ENCODE assay signal across 8 mouse cellular contexts in genomic region chr7:77131950-77132349, GRCm38 (mm10).
DNase-seq lines count a peak whose midpoint lies in the region; ATAC-seq lines count a peak whose summit lies in the region.

No protein-coding gene starts in this region.

- peak; percentile 6 for DNase-seq in heart, adult 8-10 months (ENCODE audit: low spot score)
- peak; percentile 34 to 42 for DNase-seq in right cerebral cortex, postnatal 10 days (ENCODE audit: low spot score in 2 of 2)
- DNase-seq in right cerebral cortex, postnatal 4 days: no peak
- DNase-seq in retina, postnatal 1 day: peak; percentile 68
- no peak for DNase-seq in spleen, postnatal 36 days (ENCODE audit: low spot score in 2 of 2)
- DNase-seq in urinary bladder, postnatal 36 days (ENCODE audit: low spot score in 2 of 2): no peak

- no peaks in the 10 kb centered on the region for H3K4me1 ChIP-seq in heart, embryonic 11.5 days (ENCODE audit: control insufficient read depth, insufficient read depth, low read length)
- H3K4me1 ChIP-seq in kidney, embryonic 16.5 days (ENCODE audit: insufficient read depth, low read length): 0 out of 2 replicates have a peak, but pooled peaks cover 9% of the 10 kb centered on the region

- no peaks in the 10 kb centered on the region for H3K36me3 ChIP-seq in heart, embryonic 11.5 days (ENCODE audit: control insufficient read depth, insufficient read depth, low read length)
- H3K36me3 ChIP-seq in kidney, embryonic 16.5 days (ENCODE audit: insufficient read depth, low read length): no peaks in the 10 kb centered on the region

- ATAC-seq in heart, embryonic 11.5 days (replicated peaks; ENCODE audit: insufficient number of reproducible peaks, low FRiP score, low TSS enrichment): no peak
- ATAC-seq in kidney, embryonic 16.5 days (ENCODE audit: low FRiP score, low TSS enrichment): peak; percentile 82

- no peak overlapping the region for H3K4me3 ChIP-seq in heart, embryonic 11.5 days (ENCODE audit: low read depth, low read length)
- no peak overlapping the region for H3K4me3 ChIP-seq in kidney, embryonic 16.5 days (ENCODE audit: low read length)

- H3K27me3 ChIP-seq in heart, embryonic 11.5 days (ENCODE audit: control insufficient read depth, insufficient read depth, low read length): no peaks in the 10 kb centered on the region
- no peaks in the 10 kb centered on the region for H3K27me3 ChIP-seq in kidney, embryonic 16.5 days (ENCODE audit: insufficient read depth, low read length)

- no peak overlapping the region for H3K4me2 ChIP-seq in heart, embryonic 11.5 days
- H3K4me2 ChIP-seq in kidney, embryonic 16.5 days (replicated peaks; ENCODE audit: low read depth, low read length): peak overlapping the region; percentile 42

- no peaks in the 10 kb centered on the region for H3K9me3 ChIP-seq in heart, embryonic 11.5 days (replicated peaks; ENCODE audit: control insufficient read depth, low read length)
- H3K9me3 ChIP-seq in kidney, embryonic 16.5 days (ENCODE audit: low read length): no peaks in the 10 kb centered on the region

- H3K9ac ChIP-seq in heart, embryonic 11.5 days (ENCODE audit: low read depth, low read length): no peak overlapping the region
- H3K9ac ChIP-seq in kidney, embryonic 16.5 days (replicated peaks; ENCODE audit: low read length): no peak overlapping the region

- H3K27ac ChIP-seq in heart, embryonic 11.5 days (ENCODE audit: low read depth, low read length): no peak overlapping the region
- H3K27ac ChIP-seq in kidney, embryonic 16.5 days (ENCODE audit: low read length): no peak overlapping the region

- WGBS in heart, embryonic 11.5 days (ENCODE audit: insufficient replicate concordance): 33% methylated on average over 7 of the region's 7 CpGs
- whole genome bisulfite sequencing in kidney, embryonic 16.5 days: 16% methylated on average over 7 of the region's 7 CpGs

Comparison
In these comparisons a context has a peak if more than half of its experiments do, and no peak if none do; other contexts are left out.
1. DNase-seq: peak in heart, adult 8-10 months (single experiment), right cerebral cortex, postnatal 10 days (2 of 2) and retina, postnatal 1 day (single experiment); none in right cerebral cortex, postnatal 4 days (single experiment), spleen, postnatal 36 days (0 of 2) and urinary bladder, postnatal 36 days (0 of 2).